Mouse (Mus musculus) liver, embryonic 14.5 days (tissue): Measurements from ENCODE around the gene Ptprd. TPM values are rescaled to one million over a fixed set of nuclear protein-coding genes. Genes with fewer than 3 reads are reported as not detected.

Source experiments
- ATAC-seq: fragments of 200-750 bp; cut with Nextera tagmentation; 2 replicates; pipeline ENCODE4 v1.8.0; 2017; ENCODE audit warnings: moderate number of reproducible peaks, mild to moderate bottlenecking, moderate library complexity; ENCODE audit not compliant: insufficient read depth
- DNase-seq, 3 experiments: peaks; one replicate each; pipeline ENCODE4 v3.0.0-alpha.2; 2012 to 2013; ENCODE audit warnings: low read depth in 3 of 3, low spot score in 3 of 3
- H3K27ac ChIP-seq: fragments of 300-500 bp; sonication (generic); 2 replicates; pipeline ENCODE4 v1.5.1; 2014; ENCODE audit warnings: moderate library complexity, mild to moderate bottlenecking, control low read depth, inconsistent platforms
- H3K27me3 ChIP-seq: fragments of 300-500 bp; sonication (generic); 2 replicates; pipeline ENCODE4 v1.6.1; 2014; ENCODE audit warnings: mild to moderate bottlenecking, low read length, moderate library complexity; ENCODE audit not compliant: control insufficient read depth, insufficient read depth
- H3K36me3 ChIP-seq: fragments of 300-500 bp; sonication (generic); replicated peaks from 2 replicates; pipeline ENCODE4 v1.6.1; 2014; ENCODE audit warnings: low read depth; ENCODE audit not compliant: control insufficient read depth, insufficient read depth
- H3K4me1 ChIP-seq, 2 experiments: fragments of 200-500 bp in 1 of 2; fragments of 300-500 bp in 1 of 2; sonication (generic) in 1 of 2; replicated peaks; 2 replicates each; pipeline ENCODE4 v1.6.1; 2012 to 2014; ENCODE audit warnings: antibody characterized with exemption in 1 of 2, inconsistent platforms in 1 of 2, low read length in 1 of 2; ENCODE audit not compliant: control insufficient read depth in 2 of 2, insufficient read depth in 2 of 2
- H3K4me2 ChIP-seq: fragments of 300-500 bp; sonication (generic); 2 replicates; pipeline ENCODE4 v1.6.1; 2014; ENCODE audit warnings: low read depth, mild to moderate bottlenecking, control low read depth, moderate library complexity
- H3K4me3 ChIP-seq, 2 experiments: fragments of 200-500 bp in 1 of 2; fragments of 300-500 bp in 1 of 2; sonication (generic) in 1 of 2; 2 replicates each; pipeline ENCODE4 v1.5.1; 2012 to 2014; ENCODE audit warnings: low read depth in 2 of 2, low read length in 2 of 2, mild to moderate bottlenecking in 2 of 2, control low read depth in 1 of 2, inconsistent platforms in 1 of 2, moderate library complexity in 1 of 2; ENCODE audit not compliant: insufficient read depth in 1 of 2
- H3K9ac ChIP-seq: fragments of 300-500 bp; sonication (generic); replicated peaks from 2 replicates; pipeline ENCODE4 v1.6.1; 2014; ENCODE audit warnings: mild to moderate bottlenecking, control low read depth, moderate library complexity
- H3K9me3 ChIP-seq: fragments of 300-500 bp; sonication (generic); 2 replicates; pipeline ENCODE4 v1.6.1; 2016; ENCODE audit warnings: low read length, mixed read lengths; ENCODE audit not compliant: control insufficient read depth
- CTCF ChIP-seq: IDR thresholded peaks from 2 replicates; pipeline ENCODE4 v1.5.1; 2016; ENCODE audit warnings: antibody characterized with exemption, low read depth, control low read depth
- EP300 ChIP-seq: IDR thresholded peaks from 2 replicates; pipeline ENCODE4 v1.6.1; 2016; ENCODE audit warnings: antibody characterized with exemption, low read depth
- WGBS: fragments of 180-500 bp; shearing (Covaris S2); extraction: QIAGEN DNeasy Blood & Tissue Kit; methylation state at CpG from one replicate; pipeline ENCODE4 v1.1.7; 2014; ENCODE audit not compliant: insufficient replicate concordance; 5-methylcytosine and 5-hydroxymethylcytosine counted together
- polyA plus RNA-seq, 2 experiments: library from polyadenylated mRNA; depleted of rRNA in 1 of 2; stranded (reverse) in 1 of 2; unstranded in 1 of 2; fragments of >200 nt; fragmentation: Nextera tagmentation in 1 of 2; extraction: Ambion mirVana in 1 of 2; gene quantifications; 2 replicates each; pipeline versions ENCODE4 v1.2.1 to v1.2.3; 2012 to 2014

The Ptprd gene
- polyA plus RNA-seq, 2 experiments = 1.5 to 2.8 TPM

DNA sequence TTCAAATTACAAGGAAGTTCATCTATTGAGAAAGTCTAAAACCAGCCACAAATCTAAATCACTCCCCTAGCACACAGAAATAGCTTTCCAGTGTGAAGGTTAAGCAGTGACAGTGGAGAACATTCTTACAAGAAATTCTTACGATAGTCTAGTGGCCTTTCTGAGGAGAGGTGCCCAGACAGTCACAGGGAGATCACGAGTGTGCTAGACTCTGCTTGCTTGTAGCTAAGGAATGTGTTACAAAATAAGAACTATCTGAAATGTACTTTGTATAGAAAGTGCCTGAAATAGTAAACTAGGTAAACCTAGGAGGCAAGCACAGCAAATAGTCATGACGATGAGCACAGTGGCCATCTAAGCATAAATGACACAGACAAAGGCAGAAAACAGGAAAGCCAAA lies 1054.2 kb downstream of the Ptprd start:
- Histone ChIP-seq H3K27ac (no peak overlapping the region), H3K4me1 (no peaks in the 10 kb centered on the region), H3K4me2 (no peak overlapping the region), H3K4me3 (no peak overlapping the region), H3K9ac (no peak overlapping the region), H3K36me3 (no peaks in the 10 kb centered on the region), H3K9me3 (no peaks in the 10 kb centered on the region), H3K27me3 (no peaks in the 10 kb centered on the region)
- DNase-seq (no peak), ATAC-seq (no peak)
- TF ChIP-seq EP300 (no peak), CTCF (no peak)
- WGBS = 57% methylated on average over 3 of the region's 3 CpGs

- Histone ChIP-seq H3K4me2 (no peak overlapping the region), H3K4me3 (no peak overlapping the region), H3K4me1 (no peaks in the 10 kb centered on the region), H3K9ac (no peak overlapping the region), H3K27me3 (no peaks in the 10 kb centered on the region), H3K36me3 (no peaks in the 10 kb centered on the region), H3K9me3 (no peaks in the 10 kb centered on the region), H3K27ac (no peak overlapping the region)
- DNase-seq = no peak
- TF ChIP-seq EP300 = no peak
- TF ChIP-seq CTCF = no peak
- no peak for ATAC-seq
- WGBS = 45% methylated on average over 2 of the region's 2 CpGs
Observed at GRCm38 (mm10) chr4:77155561-77155960, 1056.2 kb downstream of the Ptprd start.

- WGBS = 73% methylated on average over 1 of the region's 1 CpGs
- H3K4me2 ChIP-seq = no peak overlapping the region
- ATAC-seq (no peak), DNase-seq (no peak)
- no peaks in the 10 kb centered on the region for H3K36me3 ChIP-seq
- no peak overlapping the region for H3K27ac ChIP-seq
- H3K4me3 ChIP-seq = no peak overlapping the region
- no peaks in the 10 kb centered on the region for H3K9me3 ChIP-seq
- TF ChIP-seq EP300 = no peak
- no peak for TF ChIP-seq CTCF
- no peak overlapping the region for H3K9ac ChIP-seq
- no peaks in the 10 kb centered on the region for H3K4me1 ChIP-seq
- H3K27me3 ChIP-seq = no peaks in the 10 kb centered on the region
Observed at GRCm38 (mm10) chr4:77155037-77155436, 1056.7 kb downstream of the Ptprd start.

DNA sequence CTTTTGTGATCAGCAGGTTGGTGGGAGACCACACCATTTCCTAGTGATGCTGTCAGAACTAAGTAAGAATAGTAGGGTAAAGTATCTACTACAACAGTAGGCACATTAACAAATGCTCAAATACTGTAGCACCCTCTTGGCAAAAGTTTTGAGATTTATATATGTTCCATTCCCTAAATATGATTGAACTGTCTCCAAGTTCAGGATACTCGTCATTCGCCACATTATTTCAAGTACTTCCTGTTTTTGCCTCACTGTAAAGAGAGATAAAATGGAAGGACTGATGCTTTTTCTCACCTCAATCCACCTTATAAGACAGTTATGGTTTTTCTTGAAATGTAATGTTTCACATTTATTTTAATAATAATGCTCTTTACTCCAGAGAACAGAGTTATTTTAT lies 1086.9 kb downstream of the Ptprd start:
- Histone ChIP-seq H3K4me3 (no peak overlapping the region), H3K4me2 (no peak overlapping the region), H3K9me3 (no peaks in the 10 kb centered on the region), H3K9ac (no peak overlapping the region), H3K36me3 (no peaks in the 10 kb centered on the region), H3K4me1 (no peaks in the 10 kb centered on the region), H3K27me3 (no peaks in the 10 kb centered on the region), H3K27ac (no peak overlapping the region)
- DNase-seq = no peak
- 17% methylated on average over 2 of the region's 2 CpGs for WGBS
- ATAC-seq = no peak
- TF ChIP-seq CTCF (no peak), EP300 (no peak)

DNA sequence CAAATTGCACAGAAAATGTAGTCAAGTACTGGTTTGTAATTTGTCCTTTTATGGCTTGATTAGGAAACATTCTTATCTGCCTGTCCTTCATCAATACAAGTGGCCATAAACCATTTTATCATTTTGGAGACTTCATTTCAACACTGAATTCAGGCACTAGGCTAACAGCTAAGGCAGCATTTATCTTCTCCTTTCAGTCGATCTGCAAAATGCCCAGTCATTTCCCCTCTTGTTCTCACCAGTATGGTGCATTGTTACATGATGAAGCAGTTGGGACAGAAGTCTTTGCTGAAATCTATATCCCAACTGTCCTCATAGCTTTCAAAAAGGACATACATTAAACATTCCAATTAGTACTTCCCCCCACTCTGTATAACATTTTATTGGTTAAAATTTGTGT lies 1100.9 kb downstream of the Ptprd start:
- no peak overlapping the region for H3K4me2 ChIP-seq
- DNase-seq (no peak), ATAC-seq (no peak)
- no peaks in the 10 kb centered on the region for H3K27me3 ChIP-seq
- H3K27ac ChIP-seq = no peak overlapping the region
- H3K4me1 ChIP-seq = no peaks in the 10 kb centered on the region
- H3K9ac ChIP-seq = no peak overlapping the region
- 11% methylated on average over 1 of the region's 1 CpGs for WGBS
- no peaks in the 10 kb centered on the region for H3K9me3 ChIP-seq
- no peak for TF ChIP-seq EP300
- no peak for TF ChIP-seq CTCF
- H3K36me3 ChIP-seq = no peaks in the 10 kb centered on the region
- no peak overlapping the region for H3K4me3 ChIP-seq

DNA sequence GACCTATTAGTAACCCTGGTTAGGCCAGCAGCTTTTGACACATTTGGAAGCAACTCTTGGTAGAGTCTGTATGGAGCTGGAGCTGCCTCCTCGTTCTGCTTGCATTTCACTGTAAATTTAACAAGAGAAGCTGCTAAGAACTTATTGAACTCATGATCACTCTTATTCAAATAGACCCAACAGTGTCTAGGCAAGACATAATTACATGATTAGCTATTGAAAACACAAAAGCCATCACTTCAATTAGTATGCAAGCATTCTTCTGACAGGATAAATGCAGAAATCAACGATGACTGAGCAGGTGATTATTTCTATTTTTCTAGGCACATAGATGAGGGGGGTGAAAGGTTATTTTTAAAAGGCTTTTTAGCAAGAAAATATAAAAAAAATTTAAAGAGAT lies 1104.5 kb downstream of the Ptprd start:
- Histone ChIP-seq H3K4me2 (no peak overlapping the region), H3K9ac (no peak overlapping the region), H3K27ac (no peak overlapping the region), H3K4me1 (no peaks in the 10 kb centered on the region), H3K27me3 (no peaks in the 10 kb centered on the region), H3K36me3 (no peaks in the 10 kb centered on the region), H3K9me3 (no peaks in the 10 kb centered on the region), H3K4me3 (no peak overlapping the region)
- DNase-seq (no peak), ATAC-seq (no peak)
- 75% methylated on average over 2 of the region's 2 CpGs for WGBS
- TF ChIP-seq CTCF (no peak), EP300 (no peak)
